Mouse (Mus musculus): ENCODE data around the gene S100a1. TPM values are rescaled to one million over a fixed set of nuclear protein-coding genes. Genes with fewer than 3 reads are reported as not detected.

S100a1 gene
- polyA plus RNA-seq, 1 experiment from 2014 or later: 28.0 TPM

GRCm38 (mm10) chr3:90540904-90541303 is 26.7 kb upstream of the S100a1 start:
- H3K4me3 ChIP-seq (ENCODE audit: low read depth, low read length): peak overlapping the region; percentile 10
- H3K27me3 ChIP-seq (ENCODE audit: insufficient read depth, low read length): no peaks in the 10 kb centered on the region
- peak overlapping the region; percentile 46 for H3K4me2 ChIP-seq
- H3K9ac ChIP-seq: peak overlapping the region; percentile 37; the same call in 1 of the 2 replicates
- H3K4me1 ChIP-seq (ENCODE audit: insufficient read depth): no peaks in the 10 kb centered on the region
- H3K36me3 ChIP-seq (ENCODE audit: insufficient read depth): no peaks in the 10 kb centered on the region
- 54% methylated on average over 4 of the region's 4 CpGs for WGBS
- no peaks in the 10 kb centered on the region for H3K9me3 ChIP-seq (ENCODE audit: low read depth, low read length)
- TF ChIP-seq CTCF (IDR thresholded peaks at IDR 0.05; ENCODE audit: low read depth): no peak
- H3K27ac ChIP-seq (ENCODE audit: low read depth): no peak overlapping the region
- DNase-seq: peak; percentile 42
- ATAC-seq (ENCODE audit: insufficient read depth): peak; percentile 59; the same call in 1 of the 2 replicates

DNA sequence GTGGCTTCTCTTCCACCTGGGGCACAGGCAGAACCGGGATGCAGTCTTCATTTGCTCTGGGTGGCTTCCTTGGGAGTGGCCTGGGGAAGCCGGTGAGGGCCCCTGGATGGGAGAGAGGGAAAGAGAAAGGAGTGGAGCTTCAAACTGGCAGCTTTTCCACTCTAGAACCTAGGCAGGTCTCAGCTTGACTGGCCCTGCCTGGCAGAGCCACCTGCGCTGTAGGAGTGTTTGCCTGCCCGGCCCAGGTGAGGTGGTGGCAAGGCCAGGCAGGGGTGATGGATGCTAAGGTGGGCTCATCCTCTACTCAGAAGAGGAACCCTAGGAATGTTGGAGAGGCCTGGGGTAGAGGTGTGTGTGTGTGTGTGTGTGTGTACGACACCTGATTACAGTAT is 23.7 kb upstream of the S100a1 start:
- peak overlapping the region; percentile 45 for H3K4me2 ChIP-seq
- H3K4me1 ChIP-seq (ENCODE audit: insufficient read depth): no peaks in the 10 kb centered on the region
- H3K4me3 ChIP-seq (ENCODE audit: low read depth, low read length): peak overlapping the region; percentile 3; the same call in 1 of the 2 replicates
- no peaks in the 10 kb centered on the region for H3K27me3 ChIP-seq (ENCODE audit: insufficient read depth, low read length)
- no peaks in the 10 kb centered on the region for H3K9me3 ChIP-seq (ENCODE audit: low read depth, low read length)
- H3K27ac ChIP-seq (ENCODE audit: low read depth): no peak overlapping the region
- DNase-seq: no peak
- TF ChIP-seq CTCF (IDR thresholded peaks at IDR 0.05; ENCODE audit: low read depth): no peak
- no peak for ATAC-seq (ENCODE audit: insufficient read depth)
- no peaks in the 10 kb centered on the region for H3K36me3 ChIP-seq (ENCODE audit: insufficient read depth)
- H3K9ac ChIP-seq: no peak overlapping the region
- 62% methylated on average over 5 of the region's 5 CpGs for WGBS

DNA sequence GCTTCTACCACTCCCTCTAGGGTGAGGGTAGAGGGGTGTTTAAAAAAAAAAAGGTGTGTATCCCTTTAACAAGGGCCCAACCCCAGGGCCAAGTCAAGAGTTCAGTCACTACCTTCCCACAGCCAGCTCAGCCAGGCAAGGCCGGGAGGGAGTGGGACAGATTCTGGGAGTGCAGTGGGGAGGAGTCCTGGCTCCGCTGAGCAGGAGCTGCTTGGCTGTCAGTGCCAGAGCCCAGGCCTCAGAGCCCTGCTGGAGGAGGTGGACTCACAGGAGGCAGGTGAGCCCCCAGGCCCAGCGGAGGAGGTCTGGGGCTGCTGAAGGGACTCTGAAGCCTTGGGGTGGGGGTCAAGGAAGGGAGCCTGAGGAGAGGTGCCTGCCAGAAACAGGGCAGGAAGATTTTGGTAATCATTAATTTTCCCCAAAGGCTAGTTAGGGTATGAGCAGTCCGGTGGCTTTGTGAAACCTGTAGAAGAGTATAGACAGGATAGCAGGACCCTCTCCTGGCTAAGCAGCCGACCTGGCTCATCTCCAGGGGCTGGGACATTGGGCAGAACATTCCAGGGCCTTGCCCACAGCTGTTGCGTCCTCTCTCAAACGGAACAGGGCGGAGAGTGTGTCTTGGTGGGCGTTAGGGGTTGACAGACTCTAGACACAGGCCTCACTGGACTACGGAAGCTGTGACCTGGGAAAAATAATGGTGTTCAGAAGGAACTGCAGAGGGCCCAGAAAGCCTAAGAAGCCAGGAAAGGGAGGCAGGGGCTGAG is 23.1 kb upstream of the S100a1 start, which contains the start of gene S100a16:
Gene S100a16, plus strand, starts transcription at position 114 of the 764 bp plus-strand sequence.
- Histone ChIP-seq H3K4me3 (ENCODE audit: low read depth, low read length) (peak within 1 kb of the TSS; percentile 3; the same call in 1 of the 2 replicates), H3K9me3 (ENCODE audit: low read depth, low read length) (no peaks in the 10 kb centered on the region), H3K27ac (ENCODE audit: low read depth) (no peak within 1 kb of the TSS; the same call in 1 of the 2 replicates), H3K4me1 (ENCODE audit: insufficient read depth) (no peaks in the 10 kb centered on the region), H3K36me3 (ENCODE audit: insufficient read depth) (no peaks in the 10 kb centered on the region), H3K27me3 (ENCODE audit: insufficient read depth, low read length) (no peaks in the 10 kb centered on the region), H3K4me2 (peak within 1 kb of the TSS; percentile 45), H3K9ac (no peak within 1 kb of the TSS)
- ATAC-seq (ENCODE audit: insufficient read depth) (peak; percentile 77), DNase-seq (peak; percentile 54)
- WGBS: 34% methylated on average over 10 of the region's 10 CpGs
- no peak for TF ChIP-seq CTCF (IDR thresholded peaks at IDR 0.05; ENCODE audit: low read depth)

DNA sequence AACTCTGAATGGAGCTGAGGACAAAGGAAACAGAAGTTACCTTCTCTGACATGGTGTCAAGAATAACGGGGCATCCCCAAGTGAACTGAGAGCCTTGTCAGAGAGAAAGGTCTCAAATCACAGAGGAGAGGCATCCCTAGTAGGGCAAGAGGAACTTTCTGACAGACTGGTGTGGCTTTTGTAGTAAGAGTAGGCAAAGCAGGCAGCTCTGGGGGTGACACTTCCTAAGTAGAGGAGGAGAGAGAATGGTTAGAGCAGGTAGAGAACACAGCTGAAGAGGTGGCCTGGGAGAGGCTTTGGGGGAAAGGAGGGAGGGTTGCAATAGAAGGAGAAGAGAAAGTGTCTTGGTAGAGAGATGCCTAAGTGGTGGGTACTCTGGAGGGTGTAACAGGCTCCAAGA is 21.3 kb upstream of the S100a1 start:
- H3K9ac ChIP-seq: no peak overlapping the region
- H3K4me3 ChIP-seq (ENCODE audit: low read depth, low read length): no peak overlapping the region
- H3K27me3 ChIP-seq (ENCODE audit: insufficient read depth, low read length): no peaks in the 10 kb centered on the region
- TF ChIP-seq CTCF (IDR thresholded peaks at IDR 0.05; ENCODE audit: low read depth): no peak
- 74% methylated on average over 1 of the region's 1 CpGs for WGBS
- no peak for DNase-seq
- no peak for ATAC-seq (ENCODE audit: insufficient read depth)
- H3K4me1 ChIP-seq (ENCODE audit: insufficient read depth): no peaks in the 10 kb centered on the region
- H3K4me2 ChIP-seq: no peak overlapping the region
- no peaks in the 10 kb centered on the region for H3K36me3 ChIP-seq (ENCODE audit: insufficient read depth)
- no peaks in the 10 kb centered on the region for H3K9me3 ChIP-seq (ENCODE audit: low read depth, low read length)
- no peak overlapping the region for H3K27ac ChIP-seq (ENCODE audit: low read depth)

DNA sequence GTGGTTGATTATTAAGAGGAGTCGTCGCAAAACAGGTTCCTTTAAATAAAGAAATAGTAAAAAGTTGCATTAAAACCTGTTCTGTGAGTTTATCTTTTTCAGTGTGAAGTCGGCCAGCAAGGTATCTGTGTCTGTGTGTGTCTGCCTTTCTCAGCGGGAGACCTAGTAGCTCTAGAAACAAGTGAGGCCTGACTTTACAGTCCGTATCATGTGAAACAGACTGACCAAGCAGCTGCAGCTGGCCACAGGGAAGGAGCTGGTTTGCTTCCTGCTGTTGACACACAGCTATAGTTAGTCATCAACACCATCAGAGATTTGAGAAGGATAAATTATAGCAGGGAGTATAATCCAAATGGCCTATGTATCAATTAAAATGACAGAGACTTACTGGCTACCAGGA is 17.5 kb upstream of the S100a1 start:
- H3K27ac ChIP-seq (ENCODE audit: low read depth): no peak overlapping the region
- no peaks in the 10 kb centered on the region for H3K4me1 ChIP-seq (ENCODE audit: insufficient read depth)
- no peak overlapping the region for H3K9ac ChIP-seq
- ATAC-seq (ENCODE audit: insufficient read depth): no peak
- H3K27me3 ChIP-seq (ENCODE audit: insufficient read depth, low read length): no peaks in the 10 kb centered on the region
- 52% methylated on average over 5 of the region's 5 CpGs for WGBS
- H3K4me3 ChIP-seq (ENCODE audit: low read depth, low read length): no peak overlapping the region
- TF ChIP-seq CTCF (IDR thresholded peaks at IDR 0.05; ENCODE audit: low read depth): no peak
- no peak overlapping the region for H3K4me2 ChIP-seq
- no peaks in the 10 kb centered on the region for H3K36me3 ChIP-seq (ENCODE audit: insufficient read depth)
- DNase-seq: no peak
- H3K9me3 ChIP-seq (ENCODE audit: low read depth, low read length): no peaks in the 10 kb centered on the region

DNA sequence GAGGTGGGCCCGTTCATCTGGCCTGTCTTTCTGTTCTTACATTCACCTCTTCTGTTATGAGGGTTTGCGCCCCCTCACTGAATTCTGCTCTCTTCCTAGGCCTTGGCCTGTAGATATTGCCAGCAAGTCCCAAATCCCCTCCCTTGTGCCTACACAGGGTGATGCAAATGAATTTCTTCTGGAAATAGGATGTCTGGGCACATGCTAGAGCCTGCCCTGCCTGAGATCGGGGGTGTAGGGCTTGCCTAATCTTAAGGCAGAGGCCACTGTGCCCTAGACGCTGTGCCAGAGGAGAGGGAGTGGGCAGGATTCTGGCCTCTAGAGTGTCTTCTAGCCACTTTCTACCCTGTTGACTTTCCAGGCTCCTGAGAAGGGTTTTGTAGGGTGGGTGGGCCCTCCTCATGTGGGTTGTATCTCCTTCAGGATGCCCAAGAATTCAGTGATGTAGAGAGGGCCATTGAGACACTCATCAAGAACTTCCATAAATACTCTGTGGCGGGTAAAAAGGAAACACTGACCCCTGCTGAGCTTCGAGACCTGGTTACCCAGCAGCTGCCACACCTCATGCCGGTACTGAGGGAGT is 13.2 kb upstream of the S100a1 start:
- Histone ChIP-seq H3K4me3 (ENCODE audit: low read depth, low read length) (no peak overlapping the region), H3K9me3 (ENCODE audit: low read depth, low read length) (no peaks in the 10 kb centered on the region), H3K4me1 (ENCODE audit: insufficient read depth) (peaks cover 3% of the 10 kb centered on the region; the same call in 1 of the 2 replicates), H3K27me3 (ENCODE audit: insufficient read depth, low read length) (no peaks in the 10 kb centered on the region), H3K27ac (ENCODE audit: low read depth) (no peak overlapping the region), H3K4me2 (no peak overlapping the region), H3K9ac (no peak overlapping the region), H3K36me3 (ENCODE audit: insufficient read depth) (no peaks in the 10 kb centered on the region)
- 82% methylated on average over 7 of the region's 7 CpGs for WGBS
- ATAC-seq (ENCODE audit: insufficient read depth) (no peak), DNase-seq (no peak)
- TF ChIP-seq CTCF (IDR thresholded peaks at IDR 0.05; ENCODE audit: low read depth): no peak

GRCm38 (mm10) chr3:90526580-90526979 is 12.4 kb upstream of the S100a1 start, which contains the start of gene S100a14:
S100a14 (plus strand) TSS chr3:90526856.
- Histone ChIP-seq H3K36me3 (ENCODE audit: insufficient read depth) (no peaks in the 10 kb centered on the region), H3K4me3 (ENCODE audit: low read depth, low read length) (no peak within 1 kb of the TSS), H3K9ac (no peak within 1 kb of the TSS), H3K4me2 (no peak within 1 kb of the TSS), H3K27me3 (ENCODE audit: insufficient read depth, low read length) (no peaks in the 10 kb centered on the region), H3K9me3 (ENCODE audit: low read depth, low read length) (no peaks in the 10 kb centered on the region), H3K4me1 (ENCODE audit: insufficient read depth) (peaks cover 3% of the 10 kb centered on the region; the same call in 1 of the 2 replicates), H3K27ac (ENCODE audit: low read depth) (no peak within 1 kb of the TSS)
- 47% methylated on average over 5 of the region's 5 CpGs for WGBS
- DNase-seq (peak; percentile 63), ATAC-seq (ENCODE audit: insufficient read depth) (peak; percentile 89)
- TF ChIP-seq CTCF (IDR thresholded peaks at IDR 0.05; ENCODE audit: low read depth): no peak

Measured in lung, embryonic 14.5 days (tissue).